Mouse (Mus musculus) embryonic facial prominence, embryonic 12.5 days (tissue): Measurements from ENCODE around the gene Usp3. TPM values are rescaled to one million over a fixed set of nuclear protein-coding genes. Genes with fewer than 3 reads are reported as not detected.

ENCODE experiments used
- ATAC-seq: fragments of 200-750 bp; cut with Nextera tagmentation; 2 replicates; pipeline ENCODE4 v1.8.0; 2017; ENCODE audit not compliant: insufficient number of reproducible peaks, insufficient read depth, low FRiP score, low TSS enrichment
- H3K27ac ChIP-seq: fragments of 300-500 bp; sonication (generic); 2 replicates; pipeline ENCODE4 v1.5.1; 2016; ENCODE audit warnings: mild to moderate bottlenecking
- H3K27me3 ChIP-seq: fragments of 300-500 bp; sonication (generic); 2 replicates; pipeline ENCODE4 v1.6.1; 2016; ENCODE audit warnings: mild to moderate bottlenecking, moderate library complexity
- H3K36me3 ChIP-seq: fragments of 300-500 bp; sonication (generic); 2 replicates; pipeline ENCODE4 v1.6.1; 2016; ENCODE audit warnings: mild to moderate bottlenecking
- H3K4me1 ChIP-seq: fragments of 300-500 bp; sonication (generic); 2 replicates; pipeline ENCODE4 v1.6.1; 2016
- H3K4me2 ChIP-seq: fragments of 300-500 bp; sonication (generic); replicated peaks from 2 replicates; pipeline ENCODE4 v1.6.1; 2016; ENCODE audit warnings: mild to moderate bottlenecking, moderate library complexity
- H3K4me3 ChIP-seq: fragments of 300-500 bp; sonication (generic); 2 replicates; pipeline ENCODE4 v1.5.1; 2016; ENCODE audit warnings: mild to moderate bottlenecking
- H3K9ac ChIP-seq: fragments of 300-500 bp; sonication (generic); 2 replicates; pipeline ENCODE4 v1.6.1; 2016; ENCODE audit warnings: mild to moderate bottlenecking, moderate library complexity
- H3K9me3 ChIP-seq: fragments of 300-500 bp; sonication (generic); 2 replicates; pipeline ENCODE4 v1.6.1; 2016; ENCODE audit warnings: mild to moderate bottlenecking, moderate library complexity
- WGBS: fragments of 180-500 bp; shearing (Covaris S2); methylation state at CpG from one replicate; pipeline ENCODE4 v1.1.7; 2016; 5-methylcytosine and 5-hydroxymethylcytosine counted together
- polyA plus RNA-seq: library from polyadenylated mRNA; unstranded; fragments of >200 nt; fragmentation: Nextera tagmentation; extraction: Ambion mirVana; gene quantifications from 2 replicates; pipeline ENCODE4 v1.2.1, GENCODE M21; 2016

The Usp3 gene
- polyA plus RNA-seq, 1 experiment from 2014 or later = 84.3 TPM

DNA sequence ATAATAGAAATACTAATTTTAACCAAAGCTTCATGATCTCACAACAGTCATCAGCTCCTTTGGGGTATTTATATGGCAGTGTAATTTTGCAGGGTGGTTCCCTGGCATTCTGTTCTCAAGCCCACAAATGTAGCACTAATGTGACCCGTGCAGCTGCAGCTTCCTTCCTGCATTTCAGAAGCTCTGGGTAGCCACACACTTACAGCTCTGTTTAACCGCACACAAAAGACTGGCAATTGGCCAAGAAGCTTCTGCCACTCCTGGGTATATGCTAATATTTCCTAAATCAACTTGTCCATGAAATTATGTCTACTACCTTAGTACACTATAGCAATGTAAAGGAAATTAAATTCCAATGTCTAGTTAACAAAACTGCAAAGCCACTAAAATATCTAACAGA, 32.6 kb downstream of the Usp3 start:
- Histone ChIP-seq H3K4me3 (no peak overlapping the region), H3K4me2 (no peak overlapping the region)

DNA sequence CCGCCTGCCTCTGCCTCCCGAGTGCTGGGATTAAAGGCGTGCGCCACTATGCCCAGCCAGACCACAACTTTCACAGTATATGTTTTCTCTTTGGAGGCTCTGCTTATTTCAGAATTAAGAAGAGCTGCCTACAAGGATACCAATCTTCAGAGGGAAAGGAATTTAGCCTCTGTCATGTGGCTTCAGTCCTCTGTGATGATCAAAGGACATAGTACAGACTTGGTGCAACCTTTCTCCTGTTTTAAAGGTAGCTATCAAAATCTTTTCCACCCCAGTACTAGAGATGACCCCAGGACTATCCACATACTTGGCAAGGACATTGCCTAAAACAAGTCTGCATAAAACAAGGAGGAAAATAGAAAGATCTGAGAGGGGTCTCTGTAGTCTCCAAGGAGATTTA, 34.0 kb downstream of the Usp3 start:
- 95% methylated on average over 4 of the region's 4 CpGs for WGBS
- H3K4me2 ChIP-seq = no peak overlapping the region

More for the DNA sequence above, 32.6 kb downstream of the Usp3 start:
- Histone ChIP-seq H3K27ac (no peak overlapping the region), H3K9me3 (no peaks in the 10 kb centered on the region), H3K4me1 (peaks cover 10% of the 10 kb centered on the region; the same call in 1 of the 2 replicates), H3K36me3 (no peaks in the 10 kb centered on the region), H3K9ac (no peak overlapping the region), H3K27me3 (no peaks in the 10 kb centered on the region)
- 26% methylated on average over 2 of the region's 2 CpGs for WGBS
- ATAC-seq = no peak

DNA sequence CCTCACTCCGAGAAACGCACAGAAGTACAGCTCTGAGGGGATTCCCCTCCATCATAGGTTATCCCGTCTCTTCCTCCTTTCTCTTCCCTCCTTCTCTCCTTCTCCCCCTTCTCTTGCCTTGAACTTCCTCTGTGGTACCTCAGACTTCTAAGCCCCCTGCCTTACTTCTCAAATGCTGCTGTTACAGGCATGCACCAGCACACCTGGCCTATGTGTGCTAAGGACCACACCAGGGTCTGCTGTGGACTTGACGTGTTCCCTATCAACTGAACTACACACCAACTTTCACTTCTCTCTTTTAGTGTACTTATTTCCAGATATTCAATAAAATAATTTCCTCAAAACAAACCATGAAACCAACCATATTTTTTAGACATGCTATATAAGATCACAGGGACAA, 50.2 kb downstream of the Usp3 start:
- Histone ChIP-seq H3K36me3 (peaks cover 58% of the 10 kb centered on the region), H3K9me3 (no peaks in the 10 kb centered on the region), H3K4me2 (no peak overlapping the region), H3K27ac (no peak overlapping the region), H3K4me3 (no peak overlapping the region), H3K27me3 (no peaks in the 10 kb centered on the region), H3K4me1 (no peaks in the 10 kb centered on the region), H3K9ac (no peak overlapping the region)
- WGBS = 89% methylated on average over 4 of the region's 4 CpGs
- no peak for ATAC-seq

More for the DNA sequence above, 34.0 kb downstream of the Usp3 start:
- H3K4me3 ChIP-seq = no peak overlapping the region
- H3K9ac ChIP-seq = no peak overlapping the region
- peaks cover 10% of the 10 kb centered on the region; the same call in 1 of the 2 replicates for H3K4me1 ChIP-seq
- H3K9me3 ChIP-seq = no peaks in the 10 kb centered on the region
- H3K27ac ChIP-seq = no peak overlapping the region
- H3K27me3 ChIP-seq = no peaks in the 10 kb centered on the region
- ATAC-seq = no peak
- H3K36me3 ChIP-seq = no peaks in the 10 kb centered on the region

DNA sequence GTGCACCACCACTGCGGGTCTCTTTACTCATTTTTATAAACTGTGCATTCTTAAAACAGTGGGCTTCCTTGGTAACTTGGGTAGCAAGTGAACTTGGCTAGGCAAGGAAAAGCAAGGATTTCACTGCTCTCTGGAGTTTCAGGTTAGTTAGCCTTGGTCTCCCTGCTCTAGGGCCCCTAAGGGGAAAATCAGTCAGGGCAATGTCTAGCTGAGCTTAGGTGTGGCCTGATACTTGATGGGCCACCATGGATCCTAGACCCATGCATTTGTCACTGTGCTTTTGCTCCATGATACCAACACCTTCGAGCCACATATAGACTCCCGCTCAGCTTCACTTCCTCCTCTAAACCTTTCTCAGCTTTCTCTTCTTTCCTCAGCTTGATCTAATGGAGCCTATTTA, 71.3 kb downstream of the Usp3 start:
- no peaks in the 10 kb centered on the region for H3K4me1 ChIP-seq
- peaks cover 85% of the 10 kb centered on the region for H3K36me3 ChIP-seq
- H3K4me2 ChIP-seq = no peak overlapping the region
- H3K9ac ChIP-seq = no peak overlapping the region
- no peak for ATAC-seq
- no peak overlapping the region for H3K27ac ChIP-seq
- 88% methylated on average over 3 of the region's 3 CpGs for WGBS
- H3K9me3 ChIP-seq = no peaks in the 10 kb centered on the region
- H3K4me3 ChIP-seq = no peak overlapping the region
- no peaks in the 10 kb centered on the region for H3K27me3 ChIP-seq

DNA sequence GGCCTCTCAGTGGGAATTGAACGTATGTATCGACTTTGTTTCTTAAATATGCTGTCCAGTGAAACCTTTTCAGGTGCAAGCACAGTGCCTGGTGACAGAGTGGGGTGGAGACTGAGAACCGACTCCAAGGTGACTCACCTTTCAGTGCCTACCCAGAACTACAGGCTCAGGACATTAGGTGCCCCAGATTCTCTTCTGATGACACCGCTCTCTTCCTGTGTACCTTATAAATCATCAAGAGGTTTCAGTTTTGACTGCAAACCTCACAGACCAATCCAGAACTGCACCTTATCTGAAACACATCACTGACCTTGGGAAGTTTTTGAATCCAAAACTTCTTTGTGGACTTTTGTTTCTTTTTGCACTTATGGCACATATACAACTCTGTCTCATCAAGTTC, 72.6 kb downstream of the Usp3 start:
- H3K36me3 ChIP-seq = peaks cover 84% of the 10 kb centered on the region
- H3K27me3 ChIP-seq = no peaks in the 10 kb centered on the region
- no peak for ATAC-seq
- H3K4me3 ChIP-seq = no peak overlapping the region
- no peak overlapping the region for H3K4me2 ChIP-seq
- no peaks in the 10 kb centered on the region for H3K9me3 ChIP-seq
- H3K4me1 ChIP-seq = no peaks in the 10 kb centered on the region
- no peak overlapping the region for H3K27ac ChIP-seq
- WGBS = 97% methylated on average over 4 of the region's 4 CpGs
- H3K9ac ChIP-seq = no peak overlapping the region

DNA sequence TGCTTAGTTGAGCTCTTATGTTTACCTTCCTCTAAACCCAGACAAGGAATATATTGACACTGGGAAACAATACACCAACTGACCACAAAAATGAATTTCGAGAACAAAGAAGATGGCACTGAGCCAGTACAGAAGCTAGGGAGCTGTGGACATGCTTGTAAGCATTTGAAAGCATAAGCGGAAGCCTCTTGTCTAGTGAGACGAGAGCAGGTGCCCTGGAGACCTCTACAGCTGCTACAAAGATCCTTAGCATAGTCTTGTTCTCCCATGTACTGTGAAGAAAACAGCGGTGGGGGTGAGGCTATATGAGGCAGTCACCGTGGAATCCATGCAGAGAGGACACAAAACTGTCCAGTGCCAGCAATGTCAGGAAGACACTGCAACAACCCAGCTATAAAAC, 74.0 kb downstream of the Usp3 start:
- Histone ChIP-seq H3K4me2 (no peak overlapping the region), H3K9me3 (no peaks in the 10 kb centered on the region), H3K4me3 (no peak overlapping the region), H3K36me3 (peaks cover 85% of the 10 kb centered on the region), H3K27ac (no peak overlapping the region), H3K4me1 (peaks cover 4% of the 10 kb centered on the region), H3K9ac (no peak overlapping the region), H3K27me3 (no peaks in the 10 kb centered on the region)
- ATAC-seq = no peak
- 83% methylated on average over 5 of the region's 5 CpGs for WGBS

DNA sequence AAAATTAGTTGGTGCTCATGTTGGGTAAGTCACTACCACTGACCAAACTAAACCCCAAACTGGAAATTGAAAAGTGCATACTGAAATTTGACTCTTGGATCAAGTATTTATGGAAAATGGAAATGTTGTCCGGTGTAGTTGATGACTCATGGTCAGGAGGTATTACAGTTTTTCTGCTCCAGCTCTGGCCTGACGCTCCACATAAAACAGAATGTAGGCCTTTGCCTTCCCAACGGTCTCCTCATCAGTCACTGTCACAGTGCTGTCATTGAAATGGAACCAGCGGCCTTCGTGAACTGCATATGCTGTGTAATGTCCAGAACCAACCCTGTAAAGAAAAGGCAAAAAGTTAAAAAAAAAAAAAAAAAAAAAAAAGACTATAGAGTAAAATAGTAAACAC, 74.7 kb downstream of the Usp3 start:
- WGBS = 88% methylated on average over 5 of the region's 5 CpGs
- ATAC-seq = no peak
- Histone ChIP-seq H3K4me1 (peaks cover 10% of the 10 kb centered on the region), H3K27me3 (no peaks in the 10 kb centered on the region), H3K9ac (no peak overlapping the region), H3K4me3 (no peak overlapping the region), H3K9me3 (no peaks in the 10 kb centered on the region), H3K36me3 (peaks cover 82% of the 10 kb centered on the region), H3K4me2 (no peak overlapping the region), H3K27ac (no peak overlapping the region)

DNA sequence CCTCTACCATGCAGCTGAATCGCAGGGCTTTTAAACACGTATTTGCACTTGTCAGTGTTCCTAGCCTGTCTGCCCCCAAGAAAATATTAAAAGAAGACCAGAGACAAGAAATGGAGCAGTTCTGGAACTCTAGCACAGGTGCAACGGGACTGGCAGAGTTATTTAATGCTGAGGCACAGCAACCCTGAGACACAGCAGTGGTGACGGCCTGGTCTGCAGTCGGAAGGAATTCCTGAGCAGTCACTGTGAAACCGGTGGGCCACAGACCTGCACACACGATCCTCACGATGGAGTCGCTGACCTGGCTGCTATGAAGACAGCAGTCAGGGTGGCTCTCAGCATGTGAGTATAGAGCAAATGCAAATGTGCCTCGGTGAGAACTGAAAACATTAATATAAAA, 75.2 kb downstream of the Usp3 start:
- H3K4me2 ChIP-seq = no peak overlapping the region
- no peak overlapping the region for H3K4me3 ChIP-seq
- no peaks in the 10 kb centered on the region for H3K27me3 ChIP-seq
- H3K9ac ChIP-seq = no peak overlapping the region
- peaks cover 15% of the 10 kb centered on the region for H3K4me1 ChIP-seq
- no peak overlapping the region for H3K27ac ChIP-seq
- H3K9me3 ChIP-seq = no peaks in the 10 kb centered on the region
- peaks cover 78% of the 10 kb centered on the region for H3K36me3 ChIP-seq
- ATAC-seq = no peak
- 91% methylated on average over 10 of the region's 10 CpGs for WGBS

DNA sequence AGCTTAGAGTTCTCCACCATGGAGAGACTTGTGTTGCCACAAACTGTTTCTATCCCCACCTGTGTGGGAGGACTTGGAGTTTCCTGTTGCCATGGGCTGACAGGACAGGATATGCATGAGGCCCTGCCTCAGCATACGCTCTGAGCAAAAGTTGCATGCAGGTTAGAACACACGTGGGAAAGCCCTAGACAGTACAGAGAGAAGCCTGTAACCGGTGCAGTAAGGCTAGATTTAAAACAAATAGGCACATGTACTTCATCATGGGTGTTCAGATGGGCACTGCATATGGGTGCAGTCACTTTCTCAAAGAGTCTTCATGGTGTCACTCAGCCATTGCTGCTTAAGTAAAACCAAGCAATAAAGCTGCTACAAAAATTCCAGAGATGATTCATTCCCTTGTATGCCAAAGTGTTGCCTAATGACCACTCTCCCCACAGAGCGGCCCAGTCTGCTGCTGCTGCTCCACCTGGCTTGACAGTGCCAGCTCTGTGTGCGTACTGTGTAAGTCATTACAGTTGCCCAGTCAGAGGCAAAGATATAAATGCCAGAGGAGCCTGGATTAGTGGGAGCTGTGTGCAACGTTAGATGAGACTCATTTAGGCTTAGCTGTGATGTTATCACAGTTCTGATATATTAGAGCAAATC, 76.5 kb downstream of the Usp3 start:
- Histone ChIP-seq H3K4me3 (no peak overlapping the region), H3K36me3 (peaks cover 66% of the 10 kb centered on the region), H3K27ac (no peak overlapping the region), H3K9me3 (no peaks in the 10 kb centered on the region), H3K4me2 (no peak overlapping the region), H3K4me1 (peaks cover 18% of the 10 kb centered on the region), H3K27me3 (no peaks in the 10 kb centered on the region), H3K9ac (no peak overlapping the region)
- WGBS = 90% methylated on average over 6 of the region's 6 CpGs
- ATAC-seq = no peak

DNA sequence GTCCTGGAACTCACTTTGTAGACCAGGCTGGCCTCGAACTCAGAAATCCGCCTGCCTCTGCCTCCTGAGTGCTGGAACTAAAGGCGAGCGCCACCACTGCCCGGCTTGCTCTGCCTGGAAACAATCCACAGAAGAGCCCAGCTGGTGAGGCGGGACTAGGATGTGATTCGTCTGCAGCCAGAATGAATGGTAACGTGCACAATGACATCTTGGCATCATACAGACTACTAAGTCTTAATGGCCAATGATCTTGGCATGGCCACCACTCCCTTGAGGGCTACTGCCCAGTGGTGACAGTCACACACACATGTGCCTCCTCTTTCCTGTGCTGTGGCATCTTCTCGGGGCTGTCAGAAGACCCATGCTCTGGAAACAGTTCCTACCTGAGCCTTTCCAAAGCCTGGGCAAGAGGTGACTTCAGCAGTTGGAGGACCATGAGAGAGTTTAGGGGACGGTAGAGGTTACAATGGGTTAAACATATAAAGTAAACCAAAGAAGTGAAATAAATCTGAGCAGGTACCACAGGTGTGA, 77.2 kb downstream of the Usp3 start:
- H3K4me1 ChIP-seq = peaks cover 18% of the 10 kb centered on the region
- no peaks in the 10 kb centered on the region for H3K27me3 ChIP-seq
- no peak for ATAC-seq
- H3K9me3 ChIP-seq = no peaks in the 10 kb centered on the region
- WGBS = 91% methylated on average over 10 of the region's 10 CpGs
- H3K36me3 ChIP-seq = peaks cover 60% of the 10 kb centered on the region
- no peak overlapping the region for H3K9ac ChIP-seq
- H3K27ac ChIP-seq = no peak overlapping the region
- H3K4me2 ChIP-seq = no peak overlapping the region
- H3K4me3 ChIP-seq = no peak overlapping the region

DNA sequence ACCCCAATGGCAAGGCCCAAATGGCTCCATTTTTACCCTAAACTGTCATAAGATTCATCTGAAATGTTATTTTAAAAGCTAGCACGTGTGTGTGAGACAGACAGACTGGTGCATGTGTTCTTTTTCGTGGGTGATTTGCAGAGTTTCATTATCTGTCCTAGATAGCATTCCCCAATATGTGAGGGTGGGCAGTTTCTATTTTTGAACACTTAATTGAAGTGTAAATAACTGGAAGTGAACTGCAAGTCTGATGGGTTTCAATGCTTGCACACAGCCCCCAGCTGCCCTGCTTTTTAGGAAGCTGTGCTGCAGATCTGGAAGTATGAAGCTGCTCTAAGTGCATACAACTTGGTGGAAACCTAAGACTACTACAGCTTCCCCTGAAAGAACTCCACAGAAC, 77.8 kb downstream of the Usp3 start:
- peaks cover 54% of the 10 kb centered on the region for H3K36me3 ChIP-seq
- peaks cover 24% of the 10 kb centered on the region for H3K4me1 ChIP-seq
- H3K9ac ChIP-seq = no peak overlapping the region
- no peaks in the 10 kb centered on the region for H3K9me3 ChIP-seq
- H3K4me3 ChIP-seq = no peak overlapping the region
- no peak overlapping the region for H3K4me2 ChIP-seq
- 84% methylated on average over 2 of the region's 2 CpGs for WGBS
- ATAC-seq = no peak
- no peaks in the 10 kb centered on the region for H3K27me3 ChIP-seq
- no peak overlapping the region for H3K27ac ChIP-seq

DNA sequence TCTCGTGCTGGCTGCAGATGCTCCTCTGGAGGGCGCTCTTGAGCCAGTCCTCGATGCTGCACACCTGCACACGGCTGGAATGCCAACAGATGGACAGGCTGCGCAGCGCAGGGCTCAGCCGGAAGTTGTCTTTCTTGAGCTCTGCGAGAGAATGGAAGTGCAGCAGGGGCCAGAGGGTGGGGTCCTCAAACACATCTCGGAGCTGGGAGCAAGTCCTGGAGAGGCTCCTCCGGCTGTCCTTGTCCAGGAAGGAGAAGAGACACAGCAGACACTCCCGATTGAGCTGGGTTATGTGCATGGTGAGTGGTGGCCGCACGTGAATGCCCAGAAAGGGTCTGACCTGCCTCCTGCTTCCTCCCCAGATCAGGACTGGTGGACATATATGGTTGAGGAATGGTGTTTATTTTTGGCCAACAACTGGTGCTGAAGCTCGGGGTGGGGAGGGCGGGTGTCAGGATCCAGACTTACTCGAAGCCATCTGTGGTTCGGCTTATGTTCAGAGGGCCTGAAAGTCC, 78.6 kb downstream of the Usp3 start, which contains the start of gene Fbxl22:
Fbxl22 (minus strand) TSS at position 338 of the 515 bp plus-strand sequence.
- Histone ChIP-seq H3K9ac (no peak within 1 kb of the TSS), H3K27ac (peak within 1 kb of the TSS; percentile 92), H3K4me3 (no peak within 1 kb of the TSS)

More for the DNA sequence above, 78.6 kb downstream of the Usp3 start, which contains the start of gene Fbxl22:
- H3K4me2 ChIP-seq = no peak within 1 kb of the TSS
- no peak for ATAC-seq
- WGBS = 72% methylated on average over 17 of the region's 17 CpGs
- no peaks in the 10 kb centered on the region for H3K9me3 ChIP-seq
- H3K27me3 ChIP-seq = no peaks in the 10 kb centered on the region
- H3K36me3 ChIP-seq = peaks cover 48% of the 10 kb centered on the region
- peaks cover 24% of the 10 kb centered on the region for H3K4me1 ChIP-seq
